Mouse (Mus musculus): ENCODE measurements around the gene Tap2.

Tap2 gene

DNA sequence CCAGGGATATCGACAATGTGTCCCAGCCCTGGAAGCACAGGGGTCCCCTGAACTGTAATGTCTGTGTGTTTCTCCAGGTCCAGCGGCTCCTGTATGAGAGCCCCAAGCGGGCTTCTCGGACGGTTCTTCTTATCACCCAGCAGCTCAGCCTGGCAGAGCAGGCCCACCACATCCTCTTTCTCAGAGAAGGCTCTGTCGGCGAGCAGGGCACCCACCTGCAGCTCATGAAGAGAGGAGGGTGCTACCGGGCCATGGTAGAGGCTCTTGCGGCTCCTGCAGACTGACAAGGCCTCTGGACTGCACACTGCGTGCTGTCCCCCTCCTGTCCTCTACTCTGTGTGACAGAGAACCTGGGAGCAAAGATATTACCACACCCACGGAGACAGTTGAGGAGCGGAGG lies 6.8 kb upstream of the Tap2 start:
- DNase-seq (ENCODE audit: low spot score in 2 of 2), result peak; percentile 70 to 77

DNA sequence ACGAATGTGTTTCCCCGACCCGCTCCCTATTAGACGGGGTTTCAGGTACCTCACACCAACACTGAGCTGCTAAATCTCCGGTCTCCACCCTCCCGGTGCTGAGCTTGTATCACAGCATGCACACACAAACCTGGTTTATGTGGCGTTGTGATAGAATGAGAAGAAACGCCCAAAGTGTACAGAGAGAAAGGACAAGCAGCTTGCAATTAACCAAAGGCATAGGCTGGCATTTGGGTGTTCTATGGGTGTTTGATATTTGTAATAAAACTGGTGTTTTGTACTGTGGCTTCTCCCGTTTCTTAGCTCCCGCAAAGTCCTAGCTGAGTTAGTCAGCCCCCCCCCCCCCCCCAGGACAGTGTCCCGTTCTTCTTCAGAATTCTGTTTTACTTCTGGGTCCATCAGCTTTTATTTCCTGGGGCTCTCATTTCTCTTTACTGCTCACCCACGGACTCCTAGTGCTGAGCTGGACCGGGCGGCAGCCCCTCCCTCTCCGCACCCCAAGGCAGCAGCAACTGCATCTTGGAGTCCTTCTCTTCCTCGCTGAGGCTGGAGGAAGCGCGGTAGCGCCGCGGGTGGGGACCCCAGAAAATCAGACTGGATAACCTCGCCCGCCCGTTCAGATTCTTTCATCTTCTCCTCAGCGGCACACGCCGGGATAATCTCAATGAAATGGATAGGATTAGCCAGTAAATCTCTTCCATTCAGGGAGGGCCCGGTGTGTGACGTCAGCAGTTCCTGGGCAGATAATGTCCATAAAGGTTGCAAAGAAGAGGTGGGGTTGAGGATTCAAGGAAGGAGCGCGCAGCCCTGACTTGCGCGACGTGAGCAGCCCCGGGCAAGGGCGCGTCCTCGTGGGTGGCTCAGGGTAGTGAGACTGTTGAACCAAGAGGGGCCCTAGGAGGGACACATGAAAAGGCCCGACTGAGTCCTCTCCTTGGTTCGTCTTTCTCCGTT lies 6.1 kb upstream of the Tap2 start, which contains the start of gene Psmb8:
Gene Psmb8, plus strand, starts transcription at position 781 of the 954 bp plus-strand sequence.
- peak; percentile 87 to 90 for DNase-seq (ENCODE audit: low spot score in 2 of 2)

DNA sequence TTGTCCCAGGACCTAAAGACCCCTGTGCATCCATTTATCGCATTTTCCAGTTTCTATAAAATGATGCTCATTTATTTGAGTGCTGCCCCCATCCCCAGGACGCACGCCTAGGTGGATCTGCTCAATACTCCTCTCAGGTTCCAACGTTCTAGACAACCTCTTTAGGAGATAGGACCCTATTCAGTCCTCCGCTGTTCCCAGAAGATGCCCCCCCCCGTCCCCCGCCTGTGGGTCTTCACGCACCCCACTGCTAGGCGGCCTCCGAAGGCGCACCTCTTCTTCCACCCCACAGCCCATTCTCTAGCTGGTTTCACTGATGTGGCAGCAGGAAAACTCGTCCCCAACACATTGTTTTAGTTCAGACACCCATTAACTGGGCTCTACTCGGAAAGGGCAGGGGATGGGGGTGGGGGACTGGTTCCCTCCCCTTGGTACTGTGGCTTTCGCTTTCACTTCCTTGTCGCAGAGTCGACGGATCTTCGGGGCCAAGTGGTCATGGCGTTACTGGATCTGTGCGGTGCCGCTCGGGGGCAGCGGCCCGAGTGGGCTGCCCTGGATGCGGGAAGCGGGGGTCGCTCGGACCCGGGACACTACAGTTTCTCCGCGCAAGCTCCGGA lies 5.3 kb upstream of the Tap2 start:
- DNase-seq (ENCODE audit: low spot score in 2 of 2), result peak; percentile 79 to 83

DNA sequence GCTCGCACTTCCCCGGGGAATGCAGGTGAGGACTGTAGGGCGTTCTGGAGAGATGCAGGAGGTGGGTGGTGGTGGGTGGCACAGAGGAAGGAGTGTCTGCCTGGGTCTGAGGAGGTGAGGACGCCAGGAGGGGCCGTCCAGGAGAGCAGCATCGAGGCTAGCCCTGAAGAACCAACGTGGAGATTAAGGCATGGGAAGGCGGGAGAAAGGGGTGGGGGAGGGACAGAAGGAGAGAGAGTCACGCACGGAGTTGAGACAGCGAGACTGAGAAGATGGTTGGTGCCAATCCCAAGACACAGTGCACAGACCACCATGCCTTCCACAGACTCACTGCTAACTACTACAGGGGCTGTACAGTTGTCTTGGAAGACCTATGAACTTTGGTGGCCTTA lies 4.8 kb upstream of the Tap2 start:
- DNase-seq (ENCODE audit: low spot score in 2 of 2), result no peak

DNA sequence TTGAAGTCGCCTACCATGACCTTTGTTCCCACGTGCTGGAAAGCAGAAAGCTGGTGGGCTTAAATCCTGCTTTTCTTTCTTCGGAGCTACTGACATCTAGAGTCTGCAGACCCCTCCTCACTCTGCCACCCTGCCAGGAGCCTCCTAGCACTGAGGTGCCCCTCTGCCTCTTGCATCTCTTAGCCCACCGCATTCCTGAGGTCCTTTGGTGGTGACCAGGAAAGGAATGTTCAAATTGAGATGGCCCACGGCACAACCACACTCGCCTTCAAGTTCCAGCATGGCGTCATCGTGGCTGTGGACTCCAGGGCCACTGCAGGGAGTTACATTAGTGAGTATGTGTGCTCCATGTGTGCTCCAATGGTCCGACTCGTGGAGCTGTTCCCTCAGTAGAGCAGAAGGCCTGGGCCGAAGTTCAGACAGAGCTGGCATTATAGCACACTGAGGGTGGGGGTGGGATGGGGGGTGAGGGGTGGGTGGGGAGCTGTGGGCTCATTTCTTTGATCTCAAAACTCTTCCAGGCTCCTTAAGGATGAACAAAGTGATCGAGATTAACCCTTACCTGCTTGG lies 4.2 kb upstream of the Tap2 start:
- no peak for DNase-seq (ENCODE audit: low spot score in 2 of 2)

DNA sequence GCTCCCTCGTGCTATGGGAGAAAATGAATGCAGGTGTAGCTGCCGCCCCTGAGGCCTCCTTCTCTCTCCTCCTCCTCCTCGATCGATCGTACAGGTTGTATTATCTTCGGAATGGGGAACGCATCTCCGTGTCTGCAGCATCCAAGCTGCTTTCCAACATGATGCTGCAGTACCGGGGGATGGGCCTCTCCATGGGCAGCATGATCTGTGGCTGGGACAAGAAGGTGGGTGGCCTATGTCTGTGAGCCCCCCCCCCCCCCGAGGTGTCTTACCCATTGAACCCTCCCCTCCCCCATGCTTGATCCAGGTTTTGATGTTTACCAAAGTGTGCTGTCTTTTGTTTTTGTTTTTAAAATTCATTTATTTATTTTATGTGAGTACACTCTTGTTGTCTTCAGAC lies 3.3 kb upstream of the Tap2 start:
- DNase-seq (ENCODE audit: low spot score in 2 of 2), result no peak

DNA sequence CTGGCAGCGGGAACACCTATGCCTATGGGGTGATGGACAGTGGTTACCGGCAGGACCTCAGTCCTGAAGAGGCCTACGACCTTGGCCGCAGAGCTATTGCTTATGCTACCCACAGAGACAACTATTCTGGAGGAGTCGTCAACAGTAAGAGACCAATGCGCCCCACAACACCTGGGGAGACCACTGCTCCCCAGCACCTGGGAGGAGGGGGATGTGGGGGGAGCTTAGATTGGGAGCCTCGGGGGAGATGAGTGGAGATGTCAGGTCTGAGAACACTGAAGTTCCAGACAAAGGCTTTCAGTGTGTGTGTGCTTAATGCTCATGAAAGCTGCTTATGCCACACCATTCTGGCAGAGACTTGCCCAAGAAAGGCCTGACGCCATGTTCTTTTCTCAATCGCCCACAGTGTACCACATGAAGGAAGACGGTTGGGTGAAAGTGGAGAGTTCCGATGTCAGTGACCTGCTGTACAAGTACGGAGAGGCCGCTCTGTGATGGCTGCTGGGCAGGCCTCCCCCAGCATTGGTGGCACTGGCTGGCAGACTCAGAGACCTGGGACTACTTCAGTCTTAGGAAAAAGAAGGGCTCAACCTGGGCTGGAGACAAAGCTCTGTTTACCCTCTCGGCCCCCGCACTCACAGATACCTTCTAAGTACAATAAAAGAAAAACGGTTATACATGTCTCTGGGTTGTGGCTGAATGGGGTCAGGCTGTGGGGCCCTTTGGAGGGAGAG lies 2.4 kb upstream of the Tap2 start:
- DNase-seq (ENCODE audit: low spot score in 2 of 2), result no peak

DNA sequence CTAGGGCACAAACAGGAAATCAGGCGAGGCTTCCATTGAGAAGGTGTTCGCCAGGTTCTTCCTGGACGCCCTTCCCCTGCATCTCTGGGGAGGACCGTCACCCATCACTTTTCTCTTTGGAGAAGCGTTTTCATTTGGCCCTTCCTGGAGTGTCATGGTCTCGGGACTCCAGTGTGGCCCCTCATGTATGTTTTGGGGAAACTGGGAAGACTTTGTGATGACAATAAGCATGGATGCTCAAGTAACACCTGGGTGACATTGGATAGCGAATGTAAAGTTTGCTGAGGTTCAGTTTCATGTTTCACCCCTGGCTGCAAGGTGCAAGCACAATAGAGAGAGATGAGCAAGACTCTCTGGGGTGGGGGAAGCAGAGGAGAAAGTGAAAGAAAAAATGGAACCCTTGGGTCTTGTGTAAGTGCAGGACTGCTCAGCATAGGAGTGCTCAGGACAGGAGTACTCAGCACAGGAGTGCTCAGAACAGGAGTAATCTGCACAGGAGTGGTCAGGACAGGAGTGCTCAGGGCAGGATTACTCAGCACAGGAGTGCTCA lies 1.7 kb upstream of the Tap2 start:
- no peak for DNase-seq (ENCODE audit: low spot score in 2 of 2)

DNA sequence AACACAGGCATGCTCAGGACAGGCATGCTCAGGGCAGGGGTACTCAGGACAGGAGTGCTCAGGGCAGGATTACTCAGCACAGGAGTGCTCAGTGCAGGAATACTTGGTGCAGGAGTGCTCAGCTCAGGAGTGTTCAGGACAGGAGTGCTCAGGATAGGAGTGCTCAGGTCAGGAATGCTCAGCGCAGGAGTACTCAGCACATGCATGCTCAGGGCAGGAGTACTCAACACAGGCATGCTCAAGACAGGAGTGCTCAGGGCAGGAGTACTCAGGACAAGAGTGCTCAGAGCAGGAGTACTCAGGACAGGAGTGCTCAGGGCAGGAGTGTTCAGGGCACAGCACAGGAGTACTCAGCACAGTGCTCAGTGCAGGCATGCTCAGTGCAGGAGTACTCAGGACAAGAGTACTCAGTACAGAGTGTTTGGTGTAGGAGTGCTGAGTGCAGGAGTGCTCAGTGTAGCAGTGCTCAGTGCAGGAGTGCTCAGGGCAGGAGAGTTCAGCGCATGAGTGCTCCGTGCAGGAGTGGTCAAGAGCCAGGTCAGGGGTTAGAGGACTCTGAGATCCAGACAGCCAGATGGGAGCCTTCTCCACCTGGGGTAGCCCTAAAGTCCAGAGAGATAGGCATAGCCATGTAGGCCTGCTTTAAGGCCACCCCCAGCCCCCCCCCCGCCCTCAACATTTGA lies 426 bp upstream of the Tap2 start:
- no peak for DNase-seq (ENCODE audit: low spot score in 2 of 2)

DNA sequence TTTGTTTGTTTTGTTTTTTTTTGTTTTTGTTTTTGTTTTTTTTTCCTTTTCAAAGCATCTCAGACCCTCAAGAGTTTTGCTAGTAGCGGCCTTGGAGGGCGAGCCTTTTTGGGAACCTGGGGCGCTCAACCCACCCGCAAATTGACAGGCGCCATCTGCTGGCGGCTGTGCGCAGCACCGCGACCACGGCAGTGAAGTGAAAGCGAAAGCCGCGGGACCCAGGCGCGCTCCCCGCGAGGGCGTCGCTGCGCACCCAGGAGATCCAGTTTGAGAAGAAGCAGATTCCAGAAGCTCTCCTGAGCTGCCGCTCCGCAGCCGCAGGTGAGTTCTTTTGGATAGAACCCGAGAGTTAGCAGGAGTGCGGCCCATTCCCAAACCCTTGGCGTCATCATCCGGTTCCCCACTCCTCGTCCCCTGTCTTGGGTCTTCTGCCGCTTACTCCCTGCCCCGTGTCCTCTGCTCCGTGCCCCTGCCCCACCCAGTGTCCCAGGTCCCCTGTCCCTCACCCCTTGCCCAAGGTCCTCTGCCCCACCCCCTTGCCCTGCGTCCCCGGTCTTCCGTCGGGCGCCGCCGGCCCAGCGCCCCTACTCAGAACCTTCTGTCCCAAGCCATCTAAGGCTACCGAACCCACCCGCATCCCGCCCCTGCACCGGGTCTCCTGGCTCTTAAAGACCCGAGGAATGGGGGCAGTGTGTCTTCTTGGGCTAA lies 1.1 kb downstream of the Tap2 start:
- DNase-seq (ENCODE audit: low spot score in 2 of 2), result peak; percentile 86 to 89

DNA sequence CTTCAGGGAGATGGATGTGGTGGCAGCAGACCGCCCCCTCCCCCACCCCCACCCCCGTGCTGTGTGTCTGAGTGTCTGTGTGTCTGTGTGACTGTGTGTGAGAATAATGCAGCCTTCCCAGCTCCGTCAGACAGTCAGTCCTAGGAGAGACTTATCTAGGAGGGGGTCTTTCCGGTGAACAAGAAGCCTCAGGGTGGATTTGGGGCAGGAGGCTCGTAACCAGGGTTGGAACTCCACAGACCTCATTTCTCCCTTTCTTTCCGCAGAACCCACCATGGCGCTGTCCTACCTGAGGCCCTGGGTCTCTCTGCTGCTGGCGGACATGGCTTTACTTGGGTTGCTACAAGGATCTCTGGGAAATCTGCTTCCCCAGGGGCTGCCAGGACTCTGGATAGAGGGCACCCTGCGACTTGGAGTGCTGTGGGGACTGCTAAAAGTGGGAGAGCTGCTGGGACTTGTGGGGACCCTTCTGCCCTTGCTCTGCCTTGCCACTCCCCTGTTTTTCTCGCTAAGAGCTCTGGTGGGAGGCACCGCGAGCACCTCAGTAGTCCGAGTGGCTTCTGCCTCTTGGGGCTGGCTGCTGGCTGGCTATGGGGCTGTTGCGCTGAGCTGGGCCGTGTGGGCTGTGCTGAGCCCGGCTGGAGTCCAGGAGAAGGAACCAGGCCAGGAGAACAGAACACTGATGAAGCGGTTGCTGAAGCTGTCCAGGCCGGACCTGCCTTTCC lies 1.9 kb downstream of the Tap2 start:
- no peak for DNase-seq (ENCODE audit: low spot score in 2 of 2)

DNA sequence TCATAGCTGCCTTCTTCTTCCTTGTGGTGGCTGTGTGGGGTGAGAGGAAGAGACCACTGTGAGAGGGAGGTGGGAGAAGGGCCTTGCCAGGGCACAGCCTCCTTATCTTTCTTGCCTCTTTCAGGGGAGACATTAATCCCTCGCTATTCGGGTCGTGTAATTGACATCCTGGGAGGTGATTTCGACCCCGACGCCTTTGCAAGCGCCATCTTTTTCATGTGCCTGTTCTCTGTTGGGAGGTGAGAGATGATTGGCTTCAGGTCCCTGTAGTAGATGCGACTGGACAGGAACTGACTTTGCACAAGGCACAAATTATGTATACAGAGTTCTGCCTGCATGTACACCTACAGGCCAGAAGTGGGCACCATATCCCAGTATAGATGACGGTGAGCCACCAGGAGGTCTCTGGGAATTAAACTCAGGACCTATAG lies 2.4 kb downstream of the Tap2 start:
- DNase-seq (ENCODE audit: low spot score in 2 of 2), result peak; percentile 60 to 64

DNA sequence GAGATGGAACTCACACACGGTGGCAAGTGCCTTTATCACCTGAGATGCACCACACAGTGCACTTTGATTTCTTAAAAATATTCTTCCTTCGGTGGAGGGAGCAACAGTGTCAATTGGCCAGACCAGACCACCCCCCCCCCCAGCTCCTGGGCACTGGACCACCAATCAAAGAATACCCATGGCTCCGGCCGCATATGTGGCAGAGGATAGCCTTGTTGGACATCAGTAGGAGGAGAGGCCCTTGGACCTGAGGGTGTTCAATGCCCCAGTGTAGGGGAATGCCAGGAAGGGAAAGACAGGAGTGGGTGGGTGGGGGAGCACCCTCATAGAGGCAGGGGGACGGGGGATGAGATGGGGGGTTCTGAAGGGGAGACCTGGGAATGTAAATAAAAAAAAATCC lies 3.4 kb downstream of the Tap2 start:
- DNase-seq (ENCODE audit: low spot score in 2 of 2), result no peak

DNA sequence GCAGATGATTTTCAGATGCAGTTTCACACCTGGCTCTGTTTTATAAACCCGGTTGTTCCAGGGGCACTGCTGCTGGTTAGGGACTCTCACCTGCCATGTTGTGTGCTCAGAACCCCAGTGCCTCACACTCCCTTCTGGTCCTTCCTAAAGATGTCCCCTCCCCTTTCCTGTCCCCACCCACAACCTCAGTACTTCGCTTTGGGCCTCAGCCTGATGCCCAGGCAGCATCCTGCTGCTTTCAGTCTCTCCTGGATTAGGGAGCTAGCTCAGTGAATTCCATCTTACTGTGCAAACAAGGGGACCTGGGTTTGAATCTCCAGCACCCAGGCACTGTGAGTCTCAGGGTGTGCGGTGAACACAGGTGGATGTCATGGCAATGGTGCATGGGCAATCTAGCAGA lies 4.1 kb downstream of the Tap2 start:
- no peak for DNase-seq (ENCODE audit: low spot score in 2 of 2)

DNA sequence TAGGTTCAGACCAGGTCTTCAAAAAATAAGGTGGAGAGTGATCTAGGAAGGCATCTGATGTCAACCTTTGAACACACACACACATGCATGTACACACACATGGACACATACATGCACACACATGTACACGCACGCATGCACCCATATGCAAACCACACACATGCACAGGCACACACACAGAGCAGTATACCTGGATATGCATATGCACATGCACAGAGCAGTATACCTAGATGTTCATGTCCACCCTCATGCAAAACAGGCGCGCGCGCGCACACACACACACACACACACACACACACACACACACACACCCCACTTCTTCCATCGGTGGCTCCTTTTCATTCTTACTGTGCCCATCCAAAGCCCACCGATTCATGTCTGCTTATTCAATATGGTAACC lies 4.5 kb downstream of the Tap2 start:
- no peak for DNase-seq (ENCODE audit: low spot score in 2 of 2)

DNA sequence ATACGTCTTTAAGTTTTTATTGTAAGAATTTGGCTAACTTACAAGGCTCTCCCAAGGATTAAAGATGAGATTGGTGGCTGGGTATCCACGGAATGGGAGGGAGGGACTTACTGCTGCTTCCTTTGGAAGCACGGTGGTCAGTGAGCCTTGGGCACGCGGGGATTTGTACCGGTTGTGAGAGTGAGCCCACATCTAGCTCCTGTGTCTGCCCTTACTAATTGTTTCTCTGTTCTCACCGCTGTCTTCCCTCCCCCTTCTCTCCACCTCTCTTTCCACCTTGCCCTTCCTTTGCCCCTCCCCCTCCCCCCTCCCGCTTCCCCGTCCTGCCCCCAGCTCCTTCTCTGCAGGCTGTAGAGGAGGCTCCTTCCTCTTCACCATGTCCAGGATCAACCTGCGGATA lies 5.1 kb downstream of the Tap2 start:
- DNase-seq (ENCODE audit: low spot score in 2 of 2), result no peak

DNA sequence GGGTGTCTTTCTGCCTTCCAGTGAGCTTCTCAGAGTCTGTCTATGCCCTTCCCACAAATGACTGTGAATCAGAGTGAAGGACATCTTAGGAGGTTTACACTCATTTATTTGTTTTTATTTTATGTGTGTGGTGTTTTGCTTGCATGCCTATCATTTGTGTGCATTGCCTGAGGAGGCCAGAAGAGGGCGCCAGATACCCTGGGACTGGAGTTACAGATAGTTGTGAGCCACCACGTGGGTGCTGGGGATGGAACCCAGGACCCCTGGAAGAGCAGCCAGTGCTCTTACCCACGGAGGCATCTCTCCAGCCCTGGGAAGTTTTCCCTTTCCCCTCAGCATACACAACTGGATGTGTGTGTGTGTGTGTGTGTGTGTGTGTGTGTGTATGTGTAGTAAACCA lies 6.4 kb downstream of the Tap2 start:
- DNase-seq (ENCODE audit: low spot score in 2 of 2), result peak in 1 of 2 experiments; percentile 36

DNA sequence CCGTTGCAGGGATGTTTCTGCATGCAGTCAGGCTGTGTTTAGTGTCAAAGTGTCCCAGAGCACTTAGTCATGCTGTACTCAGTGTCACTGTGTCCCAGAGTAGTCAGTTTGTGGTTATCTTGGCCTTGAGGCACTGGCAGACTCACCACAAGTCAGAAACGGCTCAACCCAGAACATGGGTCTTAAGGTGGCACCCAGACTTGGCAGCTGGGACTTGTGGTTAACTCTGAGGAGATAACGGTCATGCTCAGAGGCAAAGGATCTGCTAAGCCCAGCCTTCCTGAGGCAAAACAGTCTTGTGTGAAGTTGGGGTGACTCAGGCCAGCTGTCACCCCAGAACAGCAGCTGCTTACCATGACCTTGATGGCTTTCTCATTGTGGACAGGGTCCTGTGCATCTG lies 7.3 kb downstream of the Tap2 start:
- DNase-seq (ENCODE audit: low spot score in 2 of 2), result peak; percentile 68 to 85

DNA sequence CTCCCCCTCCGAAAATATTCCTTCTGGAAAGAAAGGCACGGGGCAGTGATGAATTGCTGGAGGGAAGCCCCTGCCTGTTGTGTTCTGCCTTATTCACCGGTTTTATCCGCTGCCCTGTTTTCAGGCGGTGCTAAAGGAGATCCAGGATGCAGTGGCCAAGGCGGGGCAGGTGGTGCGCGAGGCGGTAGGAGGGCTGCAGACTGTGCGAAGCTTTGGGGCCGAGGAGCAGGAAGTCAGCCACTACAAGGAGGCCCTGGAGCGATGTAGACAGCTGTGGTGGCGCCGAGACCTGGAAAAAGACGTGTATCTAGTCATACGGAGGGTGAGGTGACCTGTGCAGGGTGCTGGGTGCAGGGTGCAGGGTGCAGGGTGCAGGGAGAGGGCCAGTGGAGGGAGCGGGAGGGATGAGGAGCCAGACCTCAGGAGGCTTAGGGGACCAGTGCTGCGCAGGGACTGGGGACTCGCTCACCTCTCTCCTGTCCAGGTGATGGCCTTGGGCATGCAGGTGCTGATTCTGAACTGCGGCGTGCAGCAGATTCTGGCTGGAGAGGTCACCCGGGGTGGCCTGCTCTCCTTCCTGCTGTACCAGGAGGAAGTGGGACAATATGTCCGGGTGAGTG lies 8.5 kb downstream of the Tap2 start:
- DNase-seq (ENCODE audit: low spot score in 2 of 2), result no peak
